Mouse (Mus musculus) spleen, postnatal 36 days (tissue): ENCODE measurements around the gene Zdbf2.
"Not testable (repeated sequence)": the region's sequence is repeated elsewhere in the genome, so short reads cannot be mapped to it uniquely, and the experiment has no call there.

Experiments
- DNase-seq, 2 experiments: peaks; one replicate each; pipeline ENCODE4 v3.0.0; 2022; ENCODE audit warnings: low spot score in 2 of 2, mixed read lengths in 1 of 2

Zdbf2 gene

DNA sequence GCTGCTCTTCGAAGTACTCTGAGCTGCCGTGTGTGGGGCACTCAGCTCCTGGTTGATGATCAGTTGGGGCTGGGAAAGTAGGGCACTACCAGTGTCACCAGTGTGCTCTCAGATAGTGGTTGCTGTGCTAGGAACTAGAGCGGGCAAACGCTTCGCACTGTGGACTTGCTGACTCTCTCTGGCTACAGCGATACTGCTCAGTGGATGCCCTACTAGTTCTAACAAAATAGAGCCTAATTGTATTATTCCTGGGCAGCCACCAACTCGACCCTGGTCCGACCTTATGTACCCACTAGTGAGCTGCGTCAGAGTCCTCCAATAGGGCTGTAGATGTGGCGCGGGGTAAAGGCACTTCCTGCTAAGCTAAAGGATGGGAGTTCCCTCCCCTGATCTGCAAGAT is 9.4 kb upstream of the Zdbf2 start:
- no peak for DNase-seq

DNA sequence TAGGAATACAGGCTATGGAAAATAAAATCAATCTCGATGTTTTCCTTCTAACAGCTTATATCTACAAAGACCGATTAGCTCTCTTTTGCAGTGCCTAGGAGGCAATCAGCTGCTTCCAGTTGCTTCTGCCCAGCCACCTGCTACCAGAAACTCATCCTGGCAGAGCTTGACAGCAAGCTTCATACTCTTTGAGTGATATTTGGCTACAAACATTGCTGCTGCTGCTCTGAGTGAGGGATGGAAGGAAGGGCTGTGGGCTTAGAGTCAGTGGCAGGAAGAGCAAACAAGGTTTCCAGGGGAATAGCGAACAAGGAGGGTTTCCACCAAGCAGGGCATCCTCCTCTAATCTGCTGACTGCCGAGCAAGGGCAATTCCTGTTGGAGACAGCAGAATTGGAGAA is 7.6 kb upstream of the Zdbf2 start:
- no peak for DNase-seq

DNA sequence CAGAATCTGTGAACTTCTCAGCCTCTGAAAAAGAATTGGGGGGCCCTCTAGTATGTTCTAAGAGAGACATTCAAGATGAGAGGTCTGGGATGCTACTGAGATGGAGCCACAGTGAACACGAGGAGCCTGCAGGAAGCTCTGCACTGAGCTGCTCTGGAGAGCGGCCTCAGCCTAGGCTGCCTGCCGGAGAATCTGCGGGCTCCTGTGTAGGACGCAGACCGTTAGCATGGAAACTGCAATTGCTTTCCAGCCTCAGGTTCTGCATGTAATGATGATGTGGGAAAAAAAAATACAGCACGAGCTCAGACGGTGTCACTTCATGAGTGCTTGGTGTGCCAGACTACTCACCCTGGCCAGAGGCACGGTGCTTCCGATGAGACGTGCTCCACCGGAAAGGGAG is 6.9 kb upstream of the Zdbf2 start:
- no peak for DNase-seq

DNA sequence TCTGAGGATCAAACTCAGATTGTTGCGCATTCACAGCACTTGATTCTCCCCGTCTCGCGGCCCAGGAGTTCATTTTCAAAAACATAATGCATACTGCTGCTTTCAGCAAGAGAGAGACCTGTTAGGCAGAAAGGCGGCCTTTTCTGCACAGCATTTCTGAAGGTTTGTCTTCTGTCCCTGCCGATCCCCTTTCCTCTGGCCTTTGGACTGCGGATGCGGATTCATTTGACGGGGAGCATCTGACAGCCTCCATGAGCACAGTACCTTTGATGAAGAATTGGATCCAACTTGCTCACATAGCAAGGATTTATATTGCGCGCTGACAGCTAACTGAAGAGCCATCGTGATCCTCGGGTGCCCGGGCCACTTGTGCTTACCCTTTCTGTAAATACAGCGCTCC is 6.3 kb upstream of the Zdbf2 start:
- no peak for DNase-seq

DNA sequence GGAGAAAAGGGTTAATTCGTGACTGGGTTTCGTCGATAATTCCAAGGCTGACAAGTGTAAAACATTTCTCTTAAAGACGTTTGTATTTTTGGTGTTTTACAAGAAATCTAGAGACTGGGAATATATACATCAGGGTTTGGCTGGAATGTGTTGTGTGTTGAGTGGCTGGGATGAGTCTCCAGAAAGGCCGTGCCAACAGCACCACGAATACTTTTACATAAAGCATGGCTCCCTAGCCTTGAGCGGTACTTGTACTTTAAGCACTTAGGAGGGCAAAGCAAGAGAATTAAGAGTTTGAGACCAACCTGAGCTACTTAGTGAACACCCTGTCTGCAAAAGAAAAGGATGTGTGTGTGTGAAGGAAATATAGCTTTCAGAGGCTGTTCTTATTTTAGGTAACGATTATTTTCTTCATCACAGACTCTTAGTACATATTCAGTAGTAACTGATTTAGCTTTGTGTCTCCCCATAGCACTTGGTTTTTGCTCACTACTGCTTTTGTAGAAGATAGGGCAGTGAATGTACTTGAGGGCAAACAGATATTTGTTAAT is 865 bp upstream of the Zdbf2 start:
- no peak for DNase-seq

- no peak for DNase-seq
Observed at GRCm38 (mm10) chr1:63273339-63273951, 380 bp downstream of the Zdbf2 start.

- no peak for DNase-seq
Observed at GRCm38 (mm10) chr1:63274046-63274730, 1.1 kb downstream of the Zdbf2 start.

- DNase-seq: no peak
Observed at GRCm38 (mm10) chr1:63278106-63278505, 5.0 kb downstream of the Zdbf2 start.

DNA sequence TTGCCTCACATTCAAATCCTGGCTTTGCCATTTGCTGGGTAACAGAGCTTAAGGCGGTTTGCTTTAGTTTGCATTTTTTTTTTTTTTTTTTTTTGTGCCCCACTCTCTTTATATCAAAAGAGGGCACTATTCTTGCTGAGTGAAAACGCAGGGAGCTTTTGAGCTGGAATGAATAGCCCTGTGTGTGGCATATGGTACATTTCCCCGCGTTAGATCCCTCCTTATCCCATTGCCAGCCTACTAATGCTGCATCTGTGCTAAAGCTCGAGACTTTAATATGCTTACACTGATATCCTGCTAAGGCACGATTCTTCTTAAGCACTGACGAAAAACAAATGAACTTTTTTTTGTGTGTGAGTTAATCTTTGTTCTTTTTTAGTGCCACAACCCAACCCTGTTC is 20.9 kb downstream of the Zdbf2 start:
- no peak for DNase-seq

DNA sequence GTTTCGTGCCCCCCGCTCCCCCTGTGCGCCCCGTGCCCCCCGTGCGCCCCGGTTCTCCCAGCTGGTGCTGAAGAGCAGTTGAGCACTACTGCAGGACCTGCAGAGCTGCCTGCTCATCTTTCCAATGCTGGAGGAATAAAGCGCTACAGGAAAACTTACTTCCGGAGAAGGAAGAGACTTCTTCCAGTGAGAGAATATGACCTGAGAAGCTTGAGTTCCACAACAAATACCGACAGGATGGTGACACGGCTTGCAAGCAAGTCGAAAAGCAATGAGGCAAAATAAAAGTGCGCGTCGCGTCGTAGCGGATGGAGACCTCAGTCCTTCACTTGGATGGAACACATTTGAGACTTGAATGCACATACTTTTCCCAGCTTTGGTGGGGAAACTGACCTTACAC is 36.6 kb downstream of the Zdbf2 start:
- no peak for DNase-seq

- not testable (repeated sequence) for DNase-seq
Observed at GRCm38 (mm10) chr1:63323565-63324132, 50.6 kb downstream of the Zdbf2 start.
